In the genomic region with DNA sequence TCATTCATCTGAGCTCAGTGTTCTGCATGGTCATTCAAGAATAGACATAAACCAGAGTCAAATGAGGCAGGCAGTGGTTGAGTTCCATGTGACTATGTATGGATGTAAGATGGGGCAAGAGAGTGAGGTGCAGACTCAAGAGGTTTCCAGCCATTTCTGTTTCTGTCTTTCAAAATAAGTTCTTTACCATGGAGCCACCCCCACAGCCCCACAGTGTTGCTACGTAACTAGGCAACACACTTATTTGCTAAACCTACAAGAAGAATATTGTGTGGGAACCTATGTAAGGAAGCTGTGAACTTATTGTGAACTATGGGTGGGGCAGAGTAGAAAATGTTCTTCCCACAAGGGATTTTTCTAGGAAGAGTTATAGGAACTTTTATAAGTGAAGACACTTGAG, we compare ENCODE assay signal across 19 mouse cellular contexts. TPM values are rescaled to one million over a fixed set of nuclear protein-coding genes. Genes with fewer than 3 reads are reported as not detected.
DNase-seq lines count a peak whose midpoint lies in the region; ATAC-seq and TF ChIP-seq lines count a peak whose summit lies in the region.
"Had no signal": no experiment of that assay in that cellular context is flagged by ENCODE, and none has a peak within 500 bp of the region (broad histone marks: within the 10 kb centered on the region; RNA-seq: fewer than 3 reads in every experiment).

No protein-coding gene starts in this region.

- peak overlapping the region; percentile 55 for H3K9ac ChIP-seq in MEL (ENCODE audit: control insufficient read depth, low read depth, low read length, poor library complexity, severe bottlenecking)
- H3K9ac ChIP-seq in liver, embryonic 16.5 days (ENCODE audit: low read depth, low read length) = no peak overlapping the region
- H3K9ac ChIP-seq: embryonic facial prominence, embryonic 15.5 days; forebrain, embryonic 15.5 days; intestine, embryonic 15.5 days; limb, embryonic 13.5 days; midbrain, embryonic 12.5 days; neural tube, embryonic 12.5 days had no signal

- peak overlapping the region in 1 of 2 experiments; percentile 3; a peak in 2 of 4 replicates for H3K4me3 ChIP-seq in MEL (ENCODE audit: control insufficient read depth in 1 of 2, insufficient read depth in 1 of 2, low read depth in 2 of 2, low read length in 2 of 2)
- H3K4me3 ChIP-seq in brown adipose tissue, adult 24 weeks (ENCODE audit: insufficient read depth, low read depth, low read length) = no peak overlapping the region
- H3K4me3 ChIP-seq in liver, embryonic 16.5 days (ENCODE audit: low read depth, low read length) = no peak overlapping the region
- H3K4me3 ChIP-seq in hindbrain, embryonic 10.5 days = no peak overlapping the region
- H3K4me3 ChIP-seq: embryonic facial prominence, embryonic 15.5 days; forebrain, embryonic 15.5 days; intestine, embryonic 15.5 days; limb, embryonic 13.5 days; midbrain, embryonic 12.5 days; neural tube, embryonic 12.5 days had no signal

- TF ChIP-seq EP300 in MEL (IDR thresholded peaks at IDR 0.05; ENCODE audit: low read depth in 1 of 2, low read length in 2 of 2) = no peak

- ATAC-seq in liver, embryonic 16.5 days (ENCODE audit: low read depth) = no peak
- ATAC-seq: forebrain, embryonic 15.5 days; intestine, embryonic 15.5 days had no signal

- no peaks in the 10 kb centered on the region for H3K27me3 ChIP-seq in MEL (ENCODE audit: control insufficient read depth in 1 of 2, insufficient read depth in 2 of 2, low read length in 2 of 2)
- H3K27me3 ChIP-seq in liver, embryonic 16.5 days (ENCODE audit: control insufficient read depth, insufficient read depth, low read depth, low read length) = no peaks in the 10 kb centered on the region
- no peaks in the 10 kb centered on the region for H3K27me3 ChIP-seq in hindbrain, embryonic 10.5 days (ENCODE audit: insufficient read depth, poor library complexity, severe bottlenecking)
- H3K27me3 ChIP-seq: embryonic facial prominence, embryonic 15.5 days; forebrain, embryonic 15.5 days; intestine, embryonic 15.5 days; midbrain, embryonic 12.5 days had no signal

- peak overlapping the region; percentile 98 for H3K27ac ChIP-seq in MEL (ENCODE audit: control insufficient read depth, low read depth, low read length)
- H3K27ac ChIP-seq in brown adipose tissue, adult 24 weeks (replicated peaks; ENCODE audit: low read depth, low read length) = peak overlapping the region; percentile 65
- H3K27ac ChIP-seq in liver, embryonic 16.5 days (ENCODE audit: low read length) = peak overlapping the region; percentile 81
- H3K27ac ChIP-seq in hindbrain, embryonic 10.5 days = no peak overlapping the region
- H3K27ac ChIP-seq: embryonic facial prominence, embryonic 15.5 days; forebrain, embryonic 15.5 days; intestine, embryonic 15.5 days; limb, embryonic 13.5 days; midbrain, embryonic 12.5 days; neural tube, embryonic 12.5 days had no signal

- peak; percentile 20 to 51 for DNase-seq in lung, adult 18-20 months
- DNase-seq in lung, postnatal 4 days = no peak
- DNase-seq in MEL (ENCODE audit: low read depth, low spot score) = peak; percentile 74
- DNase-seq in hindbrain, embryonic 10.5 days (ENCODE audit: low spot score) = no peak
- no peak for DNase-seq in cerebellum, adult 8-10 months
- DNase-seq in adrenal gland, postnatal 14 days = no peak
- DNase-seq: cerebellum, postnatal 36 days; heart, postnatal 36 days; thymus, adult 18-20 months had no signal

- peaks cover 0 to 76% of the 10 kb centered on the region in 2 experiments; a peak in 3 of 4 replicates for H3K36me3 ChIP-seq in MEL (ENCODE audit: control insufficient read depth in 1 of 2, insufficient read depth in 2 of 2, low read length in 2 of 2)
- H3K36me3 ChIP-seq in liver, embryonic 16.5 days (ENCODE audit: control insufficient read depth, insufficient read depth) = no peaks in the 10 kb centered on the region
- H3K36me3 ChIP-seq in hindbrain, embryonic 10.5 days = no peaks in the 10 kb centered on the region
- H3K36me3 ChIP-seq: embryonic facial prominence, embryonic 15.5 days; forebrain, embryonic 15.5 days; intestine, embryonic 15.5 days; limb, embryonic 13.5 days; midbrain, embryonic 12.5 days; neural tube, embryonic 12.5 days had no signal

- TF ChIP-seq RAD21 in MEL (IDR thresholded peaks at IDR 0.05; ENCODE audit: low read depth, low read length) = no peak

- no peaks in the 10 kb centered on the region for H3K9me3 ChIP-seq in MEL (replicated peaks; ENCODE audit: insufficient read depth, low read length)
- no peaks in the 10 kb centered on the region for H3K9me3 ChIP-seq in liver, embryonic 16.5 days (replicated peaks; ENCODE audit: control insufficient read depth, low read length)
- H3K9me3 ChIP-seq in hindbrain, embryonic 10.5 days = no peaks in the 10 kb centered on the region
- H3K9me3 ChIP-seq: embryonic facial prominence, embryonic 15.5 days; forebrain, embryonic 15.5 days; intestine, embryonic 15.5 days; limb, embryonic 13.5 days; midbrain, embryonic 12.5 days; neural tube, embryonic 12.5 days had no signal

- TF ChIP-seq CTCF in MEL (IDR thresholded peaks at IDR 0.05 in 2 of 3, conservative IDR thresholded peaks at IDR 0.05 in 1 of 3; ENCODE audit: control insufficient read depth in 1 of 3, insufficient read depth in 1 of 3, low read depth in 2 of 3, low read length in 3 of 3, poor library complexity in 1 of 3, severe bottlenecking in 1 of 3) = no peak

- no peak overlapping the region for H3K4me2 ChIP-seq in liver, embryonic 16.5 days (ENCODE audit: low read depth, low read length)
- H3K4me2 ChIP-seq: embryonic facial prominence, embryonic 15.5 days; forebrain, embryonic 15.5 days; intestine, embryonic 15.5 days; limb, embryonic 13.5 days; midbrain, embryonic 12.5 days; neural tube, embryonic 12.5 days had no signal

- WGBS in liver, embryonic 16.5 days (ENCODE audit: insufficient replicate concordance) = 64% methylated on average over 1 of the region's 1 CpGs
- WGBS in hindbrain, embryonic 10.5 days = 91% methylated on average over 1 of the region's 1 CpGs

- TF ChIP-seq POLR2A in MEL (IDR thresholded peaks at IDR 0.05; ENCODE audit: control insufficient read depth in 1 of 2, insufficient read depth in 1 of 2, low read depth in 1 of 2, low read length in 2 of 2, poor library complexity in 1 of 2) = no peak

- peaks cover 56 to 66% of the 10 kb centered on the region in 2 experiments for H3K4me1 ChIP-seq in MEL (ENCODE audit: control insufficient read depth in 1 of 2, insufficient read depth in 2 of 2, low read length in 2 of 2)
- peaks cover 25% of the 10 kb centered on the region for H3K4me1 ChIP-seq in brown adipose tissue, adult 24 weeks (ENCODE audit: control insufficient read depth, insufficient read depth, insufficient read length, low read length)
- peaks cover 52% of the 10 kb centered on the region for H3K4me1 ChIP-seq in liver, embryonic 16.5 days (ENCODE audit: control insufficient read depth, low read depth, low read length)
- peaks cover 4% of the 10 kb centered on the region for H3K4me1 ChIP-seq in hindbrain, embryonic 10.5 days (replicated peaks)
- H3K4me1 ChIP-seq: forebrain, embryonic 15.5 days; neural tube, embryonic 12.5 days had no signal

- peaks cover 21% of the 10 kb centered on the region for H3K79me2 ChIP-seq in MEL (ENCODE audit: control insufficient read depth, insufficient read depth, low read length, poor library complexity)

RNA-seq across cellular contexts. Expression of a gene that starts 6.8 kb away (rescaled TPM):
- total RNA-seq in MEL (2012; rRNA removed) = 35.2 and 48.0 TPM in 2 replicates
- polyA plus RNA-seq in MEL (2012; ENCODE audit: insufficient read depth in 1 of 2, insufficient read length in 2 of 2, low read depth in 1 of 2, low replicate concordance in 2 of 2, missing spikeins in 1 of 2) = 10 to 100 TPM in 1 of 2 experiments, not detected in 1; 26.4 TPM
- 2.9 and 4.6 TPM in 2 replicates for polyA plus RNA-seq in brown adipose tissue, adult 24 weeks (2012; ENCODE audit: insufficient read depth, insufficient read length, missing spikeins)
- polyA plus RNA-seq in liver, embryonic 16.5 days (2015; fragmentation: Nextera tagmentation; extraction: Ambion mirVana) = 7.0 and 7.9 TPM in 2 replicates
- polyA plus RNA-seq in hindbrain, embryonic 10.5 days (2016; fragmentation: Nextera tagmentation; extraction: Ambion mirVana) = 0.39 and 0.73 TPM in 2 replicates
- 5.1 and 8.9 TPM in 2 replicates for total RNA-seq in adrenal gland, postnatal 14 days (2021)

RNA-seq across cellular contexts. Expression of a gene that starts 19.1 kb away (rescaled TPM):
- 0.75 and 0.77 TPM in 2 replicates for total RNA-seq in MEL (2012; rRNA removed)
- under 1 TPM in 1 of 2 experiments, not detected in 1; 0.54 TPM for polyA plus RNA-seq in MEL (2012; ENCODE audit: insufficient read depth in 1 of 2, insufficient read length in 2 of 2, low read depth in 1 of 2, low replicate concordance in 2 of 2, missing spikeins in 1 of 2)
- polyA plus RNA-seq in brown adipose tissue, adult 24 weeks (2012; ENCODE audit: insufficient read depth, insufficient read length, missing spikeins) = 19.9 and 29.5 TPM in 2 replicates
- polyA plus RNA-seq in liver, embryonic 16.5 days (2015; fragmentation: Nextera tagmentation; extraction: Ambion mirVana) = 0.35 and 0.57 TPM in 2 replicates
- polyA plus RNA-seq in hindbrain, embryonic 10.5 days (2016; fragmentation: Nextera tagmentation; extraction: Ambion mirVana) = not detected in 2 replicates
- 0.44 and 3.5 TPM in 2 replicates for total RNA-seq in adrenal gland, postnatal 14 days (2021)
- total RNA-seq: gastrocnemius, postnatal 4 days had no signal
- polyA plus RNA-seq: forebrain, embryonic 15.5 days; limb, embryonic 13.5 days; neural tube, embryonic 12.5 days had no signal

RNA-seq across cellular contexts. Expression of a gene that starts 31.5 kb away (rescaled TPM):
- total RNA-seq in MEL (2012; rRNA removed) = not detected in 2 replicates
- under 1 TPM in 1 of 2 experiments, not detected in 1; 0.06 TPM for polyA plus RNA-seq in MEL (2012; ENCODE audit: insufficient read depth in 1 of 2, insufficient read length in 2 of 2, low read depth in 1 of 2, low replicate concordance in 2 of 2, missing spikeins in 1 of 2)
- 0.38 TPM in 1 of 2 replicates, not detected in the other for polyA plus RNA-seq in brown adipose tissue, adult 24 weeks (2012; ENCODE audit: insufficient read depth, insufficient read length, missing spikeins)
- not detected in 2 replicates for polyA plus RNA-seq in liver, embryonic 16.5 days (2015; fragmentation: Nextera tagmentation; extraction: Ambion mirVana)
- polyA plus RNA-seq in hindbrain, embryonic 10.5 days (2016; fragmentation: Nextera tagmentation; extraction: Ambion mirVana) = not detected in 2 replicates
- 0.53 and 0.67 TPM in 2 replicates for total RNA-seq in adrenal gland, postnatal 14 days (2021)
- polyA plus RNA-seq: brain, embryonic 14.5 days; forebrain, embryonic 15.5 days; intestine, embryonic 15.5 days; midbrain, embryonic 12.5 days; neural tube, embryonic 12.5 days had no signal

RNA-seq across cellular contexts. Expression of a gene that starts 32.1 kb away (rescaled TPM):
- 0.08 and 0.16 TPM in 2 replicates for total RNA-seq in MEL (2012; rRNA removed)
- under 1 TPM in 1 of 2 experiments, not detected in 1; 0.04 TPM for polyA plus RNA-seq in MEL (2012; ENCODE audit: insufficient read depth in 1 of 2, insufficient read length in 2 of 2, low read depth in 1 of 2, low replicate concordance in 2 of 2, missing spikeins in 1 of 2)
- polyA plus RNA-seq in brown adipose tissue, adult 24 weeks (2012; ENCODE audit: insufficient read depth, insufficient read length, missing spikeins) = 1.8 and 4.0 TPM in 2 replicates
- polyA plus RNA-seq in liver, embryonic 16.5 days (2015; fragmentation: Nextera tagmentation; extraction: Ambion mirVana) = 1.3 and 1.5 TPM in 2 replicates
- 0.09 and 0.17 TPM in 2 replicates for polyA plus RNA-seq in hindbrain, embryonic 10.5 days (2016; fragmentation: Nextera tagmentation; extraction: Ambion mirVana)
- 3.4 and 9.1 TPM in 2 replicates for total RNA-seq in adrenal gland, postnatal 14 days (2021)

RNA-seq across cellular contexts. Expression of a gene that starts 58.9 kb away (rescaled TPM):
- not detected in 2 replicates for total RNA-seq in MEL (2012; rRNA removed)
- not detected for polyA plus RNA-seq in MEL (2012; ENCODE audit: insufficient read depth in 1 of 2, insufficient read length in 2 of 2, low read depth in 1 of 2, low replicate concordance in 2 of 2, missing spikeins in 1 of 2)
- polyA plus RNA-seq in brown adipose tissue, adult 24 weeks (2012; ENCODE audit: insufficient read depth, insufficient read length, missing spikeins) = not detected in 2 replicates
- polyA plus RNA-seq in liver, embryonic 16.5 days (2015; fragmentation: Nextera tagmentation; extraction: Ambion mirVana) = not detected in 2 replicates
- not detected in 2 replicates for polyA plus RNA-seq in hindbrain, embryonic 10.5 days (2016; fragmentation: Nextera tagmentation; extraction: Ambion mirVana)
- not detected in 2 replicates for total RNA-seq in adrenal gland, postnatal 14 days (2021)
- total RNA-seq: gastrocnemius, postnatal 4 days; heart, postnatal 36 days had no signal
- polyA plus RNA-seq: brain, embryonic 14.5 days; forebrain, embryonic 15.5 days; intestine, embryonic 15.5 days; limb, embryonic 13.5 days; midbrain, embryonic 12.5 days; neural tube, embryonic 12.5 days had no signal

Comparison
In these comparisons a context has a peak if more than half of its experiments do, and no peak if none do; other contexts are left out.
1. DNase-seq: peak in lung, adult 18-20 months (2 of 2) and MEL (single experiment); none in lung, postnatal 4 days (0 of 2), hindbrain, embryonic 10.5 days (single experiment), cerebellum, adult 8-10 months (single experiment) and adrenal gland, postnatal 14 days (single experiment).
2. RNA of a gene that starts 19.1 kb away (polyA plus RNA-seq): 19.9 to 29.5 TPM in brown adipose tissue, adult 24 weeks; 0.35 to 0.57 TPM in liver, embryonic 16.5 days, 0.54 TPM in MEL and not detected in hindbrain, embryonic 10.5 days; every median in the first group is over 10 times any median in the second.